Mouse (Mus musculus): ENCODE data around the gene Cfap43. TPM values are rescaled to one million over a fixed set of nuclear protein-coding genes. Genes with fewer than 3 reads are reported as not detected.

The Cfap43 gene
- polyA plus RNA-seq, 1 experiment from 2014 or later, result 0.16 TPM

GRCm38 (mm10) chr19:47871515-47871914, 47.6 kb downstream of the Cfap43 start:
- TF ChIP-seq CTCF (IDR thresholded peaks at IDR 0.05; ENCODE audit: low read depth), result peak; percentile 62
- ATAC-seq, result no peak
- no peak overlapping the region for H3K4me2 ChIP-seq (replicated peaks; ENCODE audit: low read depth)
- H3K27me3 ChIP-seq (replicated peaks; ENCODE audit: control insufficient read depth, insufficient read depth, low read length), result no peaks in the 10 kb centered on the region
- no peak overlapping the region for H3K27ac ChIP-seq (ENCODE audit: low read depth, low read length)
- no peaks in the 10 kb centered on the region for H3K4me1 ChIP-seq (replicated peaks; ENCODE audit: control insufficient read depth, insufficient read depth, low read length)
- no peak overlapping the region for H3K9ac ChIP-seq (ENCODE audit: low read depth, low read length)
- H3K4me3 ChIP-seq (ENCODE audit: low read depth, low read length), result no peak overlapping the region
- H3K9me3 ChIP-seq (ENCODE audit: control insufficient read depth), result no peaks in the 10 kb centered on the region
- 40% methylated on average over 10 of the region's 10 CpGs for WGBS
- no peaks in the 10 kb centered on the region for H3K36me3 ChIP-seq (ENCODE audit: control insufficient read depth, insufficient read depth)

GRCm38 (mm10) chr19:47870102-47870666, 48.9 kb downstream of the Cfap43 start:
- no peak overlapping the region for H3K27ac ChIP-seq (ENCODE audit: low read depth, low read length)
- H3K4me2 ChIP-seq (replicated peaks; ENCODE audit: low read depth), result no peak overlapping the region
- WGBS, result 59% methylated on average over 7 of the region's 7 CpGs

GRCm38 (mm10) chr19:47869516-47869915, 49.6 kb downstream of the Cfap43 start:
- Histone ChIP-seq H3K9ac (ENCODE audit: low read depth, low read length) (no peak overlapping the region), H3K9me3 (ENCODE audit: control insufficient read depth) (no peaks in the 10 kb centered on the region), H3K4me2 (replicated peaks; ENCODE audit: low read depth) (no peak overlapping the region), H3K4me3 (ENCODE audit: low read depth, low read length) (no peak overlapping the region), H3K36me3 (ENCODE audit: control insufficient read depth, insufficient read depth) (no peaks in the 10 kb centered on the region), H3K27ac (ENCODE audit: low read depth, low read length) (no peak overlapping the region), H3K4me1 (replicated peaks; ENCODE audit: control insufficient read depth, insufficient read depth, low read length) (no peaks in the 10 kb centered on the region), H3K27me3 (replicated peaks; ENCODE audit: control insufficient read depth, insufficient read depth, low read length) (no peaks in the 10 kb centered on the region)
- TF ChIP-seq CTCF (IDR thresholded peaks at IDR 0.05; ENCODE audit: low read depth), result no peak
- no peak for ATAC-seq
- WGBS, result 23% methylated on average over 3 of the region's 3 CpGs

More at GRCm38 (mm10) chr19:47870102-47870666, 48.9 kb downstream of the Cfap43 start:
- H3K4me1 ChIP-seq (replicated peaks; ENCODE audit: control insufficient read depth, insufficient read depth, low read length), result no peaks in the 10 kb centered on the region
- no peak for ATAC-seq
- H3K36me3 ChIP-seq (ENCODE audit: control insufficient read depth, insufficient read depth), result no peaks in the 10 kb centered on the region
- H3K9me3 ChIP-seq (ENCODE audit: control insufficient read depth), result no peaks in the 10 kb centered on the region
- no peak overlapping the region for H3K9ac ChIP-seq (ENCODE audit: low read depth, low read length)
- TF ChIP-seq CTCF (IDR thresholded peaks at IDR 0.05; ENCODE audit: low read depth), result no peak
- no peaks in the 10 kb centered on the region for H3K27me3 ChIP-seq (replicated peaks; ENCODE audit: control insufficient read depth, insufficient read depth, low read length)
- H3K4me3 ChIP-seq (ENCODE audit: low read depth, low read length), result no peak overlapping the region

- no peak overlapping the region for H3K27ac ChIP-seq (ENCODE audit: low read depth, low read length)
- WGBS, result 46% methylated on average over 4 of the region's 4 CpGs
- no peak for ATAC-seq
These were observed 50.1 kb downstream of the Cfap43 start for GRCm38 (mm10) chr19:47868951-47869350.

GRCm38 (mm10) chr19:47867628-47868175, 51.4 kb downstream of the Cfap43 start:
- no peaks in the 10 kb centered on the region for H3K4me1 ChIP-seq (replicated peaks; ENCODE audit: control insufficient read depth, insufficient read depth, low read length)
- H3K27me3 ChIP-seq (replicated peaks; ENCODE audit: control insufficient read depth, insufficient read depth, low read length), result no peaks in the 10 kb centered on the region
- H3K27ac ChIP-seq (ENCODE audit: low read depth, low read length), result no peak overlapping the region
- 49% methylated on average over 4 of the region's 4 CpGs for WGBS
- H3K36me3 ChIP-seq (ENCODE audit: control insufficient read depth, insufficient read depth), result peaks cover 14% of the 10 kb centered on the region
- ATAC-seq, result no peak
- no peaks in the 10 kb centered on the region for H3K9me3 ChIP-seq (ENCODE audit: control insufficient read depth)
- H3K4me3 ChIP-seq (ENCODE audit: low read depth, low read length), result no peak overlapping the region
- no peak overlapping the region for H3K4me2 ChIP-seq (replicated peaks; ENCODE audit: low read depth)
- TF ChIP-seq CTCF (IDR thresholded peaks at IDR 0.05; ENCODE audit: low read depth), result no peak
- no peak overlapping the region for H3K9ac ChIP-seq (ENCODE audit: low read depth, low read length)

More at GRCm38 (mm10) chr19:47868951-47869350, 50.1 kb downstream of the Cfap43 start:
- H3K9ac ChIP-seq (ENCODE audit: low read depth, low read length), result no peak overlapping the region
- H3K4me1 ChIP-seq (replicated peaks; ENCODE audit: control insufficient read depth, insufficient read depth, low read length), result no peaks in the 10 kb centered on the region
- H3K36me3 ChIP-seq (ENCODE audit: control insufficient read depth, insufficient read depth), result peaks cover 3% of the 10 kb centered on the region; the same call in 1 of the 2 replicates
- no peaks in the 10 kb centered on the region for H3K27me3 ChIP-seq (replicated peaks; ENCODE audit: control insufficient read depth, insufficient read depth, low read length)
- H3K4me3 ChIP-seq (ENCODE audit: low read depth, low read length), result no peak overlapping the region
- H3K4me2 ChIP-seq (replicated peaks; ENCODE audit: low read depth), result no peak overlapping the region
- no peak for TF ChIP-seq CTCF (IDR thresholded peaks at IDR 0.05; ENCODE audit: low read depth)
- no peaks in the 10 kb centered on the region for H3K9me3 ChIP-seq (ENCODE audit: control insufficient read depth)

GRCm38 (mm10) chr19:47865353-47865947, 53.6 kb downstream of the Cfap43 start, which contains the start of gene Gsto2:
Gsto2 (plus strand) TSS chr19:47865534.
- peak within 1 kb of the TSS; percentile 66 for H3K9ac ChIP-seq (ENCODE audit: low read depth, low read length)
- no peaks in the 10 kb centered on the region for H3K9me3 ChIP-seq (ENCODE audit: control insufficient read depth)
- H3K4me2 ChIP-seq (replicated peaks; ENCODE audit: low read depth), result peak within 1 kb of the TSS; percentile 93
- peaks cover 24% of the 10 kb centered on the region for H3K36me3 ChIP-seq (ENCODE audit: control insufficient read depth, insufficient read depth)
- H3K27ac ChIP-seq (ENCODE audit: low read depth, low read length), result peak within 1 kb of the TSS; percentile 80
- no peaks in the 10 kb centered on the region for H3K4me1 ChIP-seq (replicated peaks; ENCODE audit: control insufficient read depth, insufficient read depth, low read length)
- peak; percentile 100 for ATAC-seq
- WGBS, result under 1% methylated on average over 49 of the region's 49 CpGs
- no peaks in the 10 kb centered on the region for H3K27me3 ChIP-seq (replicated peaks; ENCODE audit: control insufficient read depth, insufficient read depth, low read length)
- peak within 1 kb of the TSS; percentile 53 for H3K4me3 ChIP-seq (ENCODE audit: low read depth, low read length)
- peak; percentile 73 for TF ChIP-seq CTCF (IDR thresholded peaks at IDR 0.05; ENCODE audit: low read depth)
